Mouse (Mus musculus): ENCODE results near the gene Atp2b2. TPM values are rescaled to one million over a fixed set of nuclear protein-coding genes. Genes with fewer than 3 reads are reported as not detected.

Atp2b2 gene
- polyA plus RNA-seq, 1 experiment from 2014 or later = 0.09 TPM

DNA sequence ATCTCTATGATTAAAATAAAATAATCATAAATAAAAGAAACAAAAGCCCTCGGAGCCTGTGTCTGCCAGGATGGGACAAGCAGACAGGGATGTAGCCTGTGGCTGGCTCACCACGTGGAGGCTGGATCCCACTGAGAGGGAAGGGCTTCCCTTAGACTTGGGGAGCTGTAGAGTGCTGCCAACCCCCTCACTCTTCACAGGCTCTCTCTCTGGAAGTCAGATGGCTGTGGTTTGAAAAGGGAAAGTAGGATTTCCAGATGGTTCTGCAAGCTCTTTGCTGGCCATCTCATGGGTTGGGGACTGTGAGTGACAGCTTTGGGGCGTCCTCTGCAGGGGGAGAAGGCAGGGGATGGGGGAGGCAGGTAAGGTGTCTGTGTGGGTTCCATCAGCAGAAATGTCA lies 163.0 kb downstream of the Atp2b2 start:
- DNase-seq (ENCODE audit: low spot score) (no peak), ATAC-seq (ENCODE audit: insufficient number of reproducible peaks, low FRiP score, low TSS enrichment, low read depth) (no peak)
- Histone ChIP-seq H3K9me3 (ENCODE audit: control insufficient read depth, low read length) (no peaks in the 10 kb centered on the region), H3K27me3 (ENCODE audit: control insufficient read depth, insufficient read depth, low read length) (no peaks in the 10 kb centered on the region), H3K4me3 (ENCODE audit: low read depth, low read length) (no peak overlapping the region), H3K27ac (replicated peaks; ENCODE audit: low read depth, low read length) (no peak overlapping the region), H3K4me2 (ENCODE audit: low read depth, severe bottlenecking) (no peak overlapping the region), H3K9ac (ENCODE audit: low read length) (no peak overlapping the region), H3K4me1 (ENCODE audit: control insufficient read depth, insufficient read depth, low read length) (no peaks in the 10 kb centered on the region), H3K36me3 (ENCODE audit: control insufficient read depth, insufficient read depth, low read length) (no peaks in the 10 kb centered on the region)
- WGBS = 59% methylated on average over 3 of the region's 3 CpGs

DNA sequence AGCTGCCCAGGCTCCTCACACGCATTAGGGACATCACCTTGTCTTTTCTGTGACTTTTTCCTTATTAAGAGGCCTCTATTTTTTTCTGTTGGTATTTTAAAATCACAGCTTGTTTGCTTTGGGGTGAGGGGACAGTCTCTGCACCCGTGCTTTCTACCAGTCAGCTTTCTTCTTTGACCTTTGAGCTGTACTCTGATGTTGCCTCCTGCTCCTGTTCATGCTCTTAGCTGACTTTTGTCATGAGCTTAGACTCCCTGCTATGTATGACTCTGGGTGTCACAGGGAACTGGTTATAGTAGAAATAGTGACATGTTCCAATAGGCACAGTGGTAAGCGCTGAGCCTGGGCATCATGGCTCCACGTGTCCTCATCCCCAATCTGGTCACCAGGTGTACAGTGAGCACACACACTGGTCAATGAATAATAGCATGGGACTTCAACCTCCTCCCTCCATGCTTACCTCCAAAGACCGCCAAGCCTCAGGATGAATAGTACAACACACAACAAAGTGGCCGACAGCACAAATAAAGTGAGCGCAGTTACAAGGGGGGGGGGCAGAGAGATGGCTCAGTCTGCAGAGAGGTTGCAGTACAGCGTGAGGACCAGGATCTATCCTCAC lies 163.8 kb downstream of the Atp2b2 start:
- Histone ChIP-seq H3K4me1 (ENCODE audit: control insufficient read depth, insufficient read depth, low read length) (no peaks in the 10 kb centered on the region), H3K4me3 (ENCODE audit: low read depth, low read length) (no peak overlapping the region), H3K9me3 (ENCODE audit: control insufficient read depth, low read length) (no peaks in the 10 kb centered on the region), H3K4me2 (ENCODE audit: low read depth, severe bottlenecking) (no peak overlapping the region), H3K36me3 (ENCODE audit: control insufficient read depth, insufficient read depth, low read length) (no peaks in the 10 kb centered on the region), H3K27ac (replicated peaks; ENCODE audit: low read depth, low read length) (no peak overlapping the region), H3K27me3 (ENCODE audit: control insufficient read depth, insufficient read depth, low read length) (no peaks in the 10 kb centered on the region), H3K9ac (ENCODE audit: low read length) (no peak overlapping the region)
- WGBS = 82% methylated on average over 8 of the region's 8 CpGs
- ATAC-seq (ENCODE audit: insufficient number of reproducible peaks, low FRiP score, low TSS enrichment, low read depth) (no peak), DNase-seq (ENCODE audit: low spot score) (no peak)

DNA sequence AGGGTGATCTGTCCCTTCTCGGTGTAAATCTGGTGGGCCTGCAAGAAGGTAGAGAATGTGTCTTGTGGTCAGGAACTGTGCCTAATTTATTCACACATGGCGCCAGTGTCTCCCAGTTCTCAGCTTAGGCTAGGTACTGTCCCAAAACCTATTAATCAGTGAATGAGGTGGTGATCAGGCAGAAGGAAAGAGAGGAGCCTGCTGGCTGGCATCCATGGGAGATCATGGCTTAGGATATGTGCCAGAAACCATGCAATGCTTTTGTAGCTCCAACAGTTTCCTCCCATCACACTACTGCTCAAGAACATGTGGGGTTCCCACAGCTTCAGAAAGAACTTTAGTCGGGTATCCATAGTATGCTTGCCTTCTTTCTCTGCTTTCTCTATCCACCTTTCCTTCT lies 165.8 kb downstream of the Atp2b2 start:
- ATAC-seq (ENCODE audit: insufficient number of reproducible peaks, low FRiP score, low TSS enrichment, low read depth) = no peak
- Histone ChIP-seq H3K9ac (ENCODE audit: low read length) (no peak overlapping the region), H3K27ac (replicated peaks; ENCODE audit: low read depth, low read length) (no peak overlapping the region), H3K9me3 (ENCODE audit: control insufficient read depth, low read length) (no peaks in the 10 kb centered on the region), H3K36me3 (ENCODE audit: control insufficient read depth, insufficient read depth, low read length) (no peaks in the 10 kb centered on the region), H3K4me1 (ENCODE audit: control insufficient read depth, insufficient read depth, low read length) (no peaks in the 10 kb centered on the region), H3K4me2 (ENCODE audit: low read depth, severe bottlenecking) (no peak overlapping the region), H3K4me3 (ENCODE audit: low read depth, low read length) (no peak overlapping the region), H3K27me3 (ENCODE audit: control insufficient read depth, insufficient read depth, low read length) (no peaks in the 10 kb centered on the region)
- DNase-seq (ENCODE audit: low spot score) = no peak
- WGBS = 77% methylated on average over 3 of the region's 3 CpGs

DNA sequence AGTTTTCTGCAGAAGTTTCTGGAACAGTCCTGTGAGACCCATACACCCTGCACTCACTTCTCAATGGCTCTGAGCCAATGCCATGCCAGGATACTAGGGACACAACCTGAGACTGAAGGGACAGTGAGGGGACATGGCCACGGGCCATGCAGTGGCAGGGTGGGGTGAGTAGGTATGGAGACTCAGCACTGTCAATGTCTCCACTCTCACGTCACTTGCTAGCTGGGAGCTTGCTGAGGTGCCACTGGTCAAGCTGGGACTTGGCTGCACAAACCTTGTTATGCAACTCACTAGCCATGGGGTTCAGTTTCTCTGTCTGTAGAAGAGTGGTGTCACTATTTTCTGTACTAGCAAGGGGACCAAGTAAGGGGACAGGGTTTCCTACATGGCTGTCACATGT lies 167.2 kb downstream of the Atp2b2 start:
- Histone ChIP-seq H3K9me3 (ENCODE audit: control insufficient read depth, low read length) (no peaks in the 10 kb centered on the region), H3K9ac (ENCODE audit: low read length) (no peak overlapping the region), H3K4me3 (ENCODE audit: low read depth, low read length) (no peak overlapping the region), H3K27ac (replicated peaks; ENCODE audit: low read depth, low read length) (no peak overlapping the region), H3K4me1 (ENCODE audit: control insufficient read depth, insufficient read depth, low read length) (no peaks in the 10 kb centered on the region), H3K4me2 (ENCODE audit: low read depth, severe bottlenecking) (no peak overlapping the region), H3K36me3 (ENCODE audit: control insufficient read depth, insufficient read depth, low read length) (no peaks in the 10 kb centered on the region), H3K27me3 (ENCODE audit: control insufficient read depth, insufficient read depth, low read length) (no peaks in the 10 kb centered on the region)
- no peak for DNase-seq (ENCODE audit: low spot score)
- WGBS = 77% methylated on average over 2 of the region's 2 CpGs
- no peak for ATAC-seq (ENCODE audit: insufficient number of reproducible peaks, low FRiP score, low TSS enrichment, low read depth)

DNA sequence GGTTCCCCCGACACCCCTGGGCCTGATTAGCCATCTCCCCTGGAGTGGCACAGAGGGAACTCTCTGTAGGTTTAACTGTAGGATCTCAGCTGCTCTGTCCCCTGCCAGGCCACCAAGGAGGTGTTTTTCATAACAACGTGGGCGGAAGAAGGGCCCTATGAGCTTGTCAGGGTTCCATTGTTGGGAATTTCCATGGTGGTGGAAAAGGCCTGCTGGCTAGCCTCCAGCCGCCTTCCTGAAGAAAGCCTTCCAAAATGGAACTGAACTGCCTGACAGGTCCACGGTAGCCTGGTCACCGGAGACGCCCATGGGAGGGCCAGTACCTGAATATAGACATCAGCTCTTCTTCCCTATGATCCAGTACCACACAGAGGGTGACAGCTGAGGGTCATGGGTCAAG lies 169.8 kb downstream of the Atp2b2 start:
- Histone ChIP-seq H3K9me3 (ENCODE audit: control insufficient read depth, low read length) (no peaks in the 10 kb centered on the region), H3K27ac (replicated peaks; ENCODE audit: low read depth, low read length) (no peak overlapping the region), H3K9ac (ENCODE audit: low read length) (no peak overlapping the region), H3K36me3 (ENCODE audit: control insufficient read depth, insufficient read depth, low read length) (no peaks in the 10 kb centered on the region), H3K4me3 (ENCODE audit: low read depth, low read length) (no peak overlapping the region), H3K4me2 (ENCODE audit: low read depth, severe bottlenecking) (no peak overlapping the region), H3K4me1 (ENCODE audit: control insufficient read depth, insufficient read depth, low read length) (no peaks in the 10 kb centered on the region), H3K27me3 (ENCODE audit: control insufficient read depth, insufficient read depth, low read length) (no peaks in the 10 kb centered on the region)
- 77% methylated on average over 7 of the region's 7 CpGs for WGBS
- no peak for ATAC-seq (ENCODE audit: insufficient number of reproducible peaks, low FRiP score, low TSS enrichment, low read depth)
- no peak for DNase-seq (ENCODE audit: low spot score)

DNA sequence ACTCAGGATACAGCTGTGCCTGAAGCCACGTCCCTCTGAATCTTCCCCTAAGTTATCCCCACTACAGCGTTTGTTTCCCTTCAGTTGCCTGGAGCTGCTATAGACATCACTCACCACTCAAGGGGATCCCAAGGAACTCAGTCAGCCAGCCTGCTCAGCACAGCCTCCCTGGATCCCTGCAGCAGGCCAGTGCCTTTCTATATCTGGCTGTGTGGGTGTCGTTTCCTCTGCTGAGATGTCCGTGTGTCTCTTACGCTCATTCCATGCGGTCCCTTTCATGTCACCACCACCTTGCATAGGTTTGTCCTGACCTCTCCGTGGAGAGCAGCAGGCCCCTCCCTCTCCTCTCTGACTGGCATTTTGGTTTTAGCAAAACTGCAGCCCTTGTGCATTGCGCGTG lies 171.6 kb downstream of the Atp2b2 start:
- H3K4me3 ChIP-seq (ENCODE audit: low read depth, low read length) = no peak overlapping the region
- 84% methylated on average over 9 of the region's 9 CpGs for WGBS

DNA sequence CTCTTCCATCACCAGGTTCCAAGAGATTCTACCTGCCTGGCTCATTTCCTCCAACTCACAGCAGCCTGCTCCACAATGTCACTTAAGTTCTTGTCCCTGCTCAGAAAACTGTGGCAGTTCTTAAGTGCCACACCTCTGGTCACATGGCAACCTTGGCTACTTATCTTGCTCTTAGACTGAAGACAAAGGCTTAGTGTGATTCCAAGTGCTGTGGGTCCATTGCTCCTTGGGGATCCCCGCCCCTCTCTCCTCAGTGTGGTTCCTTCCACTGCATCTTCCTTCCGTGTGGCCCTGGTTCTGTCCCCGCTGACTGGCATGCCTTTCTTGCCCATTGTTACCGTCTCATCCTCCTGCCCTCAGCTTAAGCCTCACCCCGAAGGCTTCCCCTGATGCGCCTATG lies 173.9 kb downstream of the Atp2b2 start:
- WGBS = 88% methylated on average over 6 of the region's 6 CpGs
- Histone ChIP-seq H3K27me3 (ENCODE audit: control insufficient read depth, insufficient read depth, low read length) (no peaks in the 10 kb centered on the region), H3K36me3 (ENCODE audit: control insufficient read depth, insufficient read depth, low read length) (no peaks in the 10 kb centered on the region), H3K9me3 (ENCODE audit: control insufficient read depth, low read length) (no peaks in the 10 kb centered on the region), H3K27ac (replicated peaks; ENCODE audit: low read depth, low read length) (no peak overlapping the region), H3K4me2 (ENCODE audit: low read depth, severe bottlenecking) (no peak overlapping the region), H3K4me1 (ENCODE audit: control insufficient read depth, insufficient read depth, low read length) (no peaks in the 10 kb centered on the region), H3K4me3 (ENCODE audit: low read depth, low read length) (no peak overlapping the region), H3K9ac (ENCODE audit: low read length) (no peak overlapping the region)
- ATAC-seq (ENCODE audit: insufficient number of reproducible peaks, low FRiP score, low TSS enrichment, low read depth) (no peak), DNase-seq (ENCODE audit: low spot score) (no peak)

More for the DNA sequence above, 171.6 kb downstream of the Atp2b2 start:
- no peaks in the 10 kb centered on the region for H3K4me1 ChIP-seq (ENCODE audit: control insufficient read depth, insufficient read depth, low read length)
- H3K27ac ChIP-seq (replicated peaks; ENCODE audit: low read depth, low read length) = no peak overlapping the region
- no peaks in the 10 kb centered on the region for H3K36me3 ChIP-seq (ENCODE audit: control insufficient read depth, insufficient read depth, low read length)
- no peak overlapping the region for H3K9ac ChIP-seq (ENCODE audit: low read length)
- DNase-seq (ENCODE audit: low spot score) = no peak
- ATAC-seq (ENCODE audit: insufficient number of reproducible peaks, low FRiP score, low TSS enrichment, low read depth) = no peak
- H3K4me2 ChIP-seq (ENCODE audit: low read depth, severe bottlenecking) = no peak overlapping the region
- H3K9me3 ChIP-seq (ENCODE audit: control insufficient read depth, low read length) = no peaks in the 10 kb centered on the region
- no peaks in the 10 kb centered on the region for H3K27me3 ChIP-seq (ENCODE audit: control insufficient read depth, insufficient read depth, low read length)

DNA sequence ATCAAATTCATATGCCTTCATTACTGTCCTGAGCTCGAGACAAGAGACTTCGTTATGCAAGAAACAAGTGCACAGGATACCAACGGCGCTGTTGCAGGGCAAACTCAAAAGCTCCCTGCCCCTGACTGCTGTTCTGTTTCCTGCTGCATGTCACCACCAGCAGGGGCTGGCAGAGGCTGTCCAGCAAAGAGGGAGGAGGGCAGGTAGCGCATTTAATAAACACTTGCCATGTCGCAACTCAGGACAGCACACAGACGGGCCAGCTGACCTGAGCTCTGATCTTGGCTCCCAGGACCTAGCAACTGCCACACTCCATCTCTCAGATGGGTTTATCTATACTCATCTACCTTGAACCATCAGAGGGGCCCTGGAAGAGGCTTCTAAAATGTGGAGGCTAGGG lies 176.7 kb downstream of the Atp2b2 start:
- DNase-seq (ENCODE audit: low spot score) = no peak
- Histone ChIP-seq H3K27ac (replicated peaks; ENCODE audit: low read depth, low read length) (no peak overlapping the region), H3K36me3 (ENCODE audit: control insufficient read depth, insufficient read depth, low read length) (no peaks in the 10 kb centered on the region), H3K9me3 (ENCODE audit: control insufficient read depth, low read length) (no peaks in the 10 kb centered on the region), H3K27me3 (ENCODE audit: control insufficient read depth, insufficient read depth, low read length) (no peaks in the 10 kb centered on the region), H3K4me3 (ENCODE audit: low read depth, low read length) (no peak overlapping the region), H3K4me2 (ENCODE audit: low read depth, severe bottlenecking) (no peak overlapping the region), H3K4me1 (ENCODE audit: control insufficient read depth, insufficient read depth, low read length) (no peaks in the 10 kb centered on the region), H3K9ac (ENCODE audit: low read length) (no peak overlapping the region)
- WGBS = 67% methylated on average over 7 of the region's 7 CpGs
- ATAC-seq (ENCODE audit: insufficient number of reproducible peaks, low FRiP score, low TSS enrichment, low read depth) = no peak

DNA sequence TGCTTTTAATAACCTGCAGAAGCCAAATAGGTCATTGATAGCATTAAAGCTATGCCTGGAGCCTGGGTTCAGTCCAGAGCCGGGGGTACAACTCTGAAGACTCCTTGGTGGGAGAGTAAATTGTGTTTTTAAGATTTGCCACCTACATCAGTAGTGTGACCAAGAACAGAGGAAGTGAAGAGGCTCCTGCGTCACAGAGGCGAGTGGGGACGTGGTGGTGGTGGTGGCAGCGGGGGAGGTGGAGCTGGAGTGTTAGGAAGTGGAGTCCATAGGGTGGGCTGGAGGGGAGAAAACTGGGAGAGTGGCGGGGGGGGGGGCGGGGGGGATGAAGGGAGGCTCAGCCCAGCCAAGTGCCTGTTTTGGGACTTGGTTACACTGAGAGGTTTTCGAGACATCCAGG lies 177.6 kb downstream of the Atp2b2 start:
- ATAC-seq (ENCODE audit: insufficient number of reproducible peaks, low FRiP score, low TSS enrichment, low read depth) (no peak), DNase-seq (ENCODE audit: low spot score) (no peak)
- Histone ChIP-seq H3K4me2 (ENCODE audit: low read depth, severe bottlenecking) (no peak overlapping the region), H3K4me3 (ENCODE audit: low read depth, low read length) (no peak overlapping the region), H3K36me3 (ENCODE audit: control insufficient read depth, insufficient read depth, low read length) (no peaks in the 10 kb centered on the region), H3K27ac (replicated peaks; ENCODE audit: low read depth, low read length) (no peak overlapping the region), H3K27me3 (ENCODE audit: control insufficient read depth, insufficient read depth, low read length) (no peaks in the 10 kb centered on the region), H3K9ac (ENCODE audit: low read length) (no peak overlapping the region), H3K9me3 (ENCODE audit: control insufficient read depth, low read length) (no peaks in the 10 kb centered on the region), H3K4me1 (ENCODE audit: control insufficient read depth, insufficient read depth, low read length) (no peaks in the 10 kb centered on the region)
- 72% methylated on average over 6 of the region's 8 CpGs for WGBS

Measured in limb, embryonic 11.5 days (tissue).